Mouse (Mus musculus): ENCODE measurements at regions not wholly inside any gene's neighbourhood (a gene's known extent, or its start where the extent isn't known, plus 50 kb on each side); places are given as distances from the start of the nearest gene placed in this dataset.

- DNase-seq (ENCODE audit: low spot score in 2 of 2): no peak
These were observed 553.6 kb upstream of the Tmpo start for GRCm38 (mm10) chr10:91734691-91735090.

GRCm38 (mm10) chr10:91732007-91732589, 551.0 kb upstream of the Tmpo start:
- no peak for DNase-seq (ENCODE audit: low spot score in 2 of 2)

- DNase-seq (ENCODE audit: low spot score in 2 of 2): no peak
These were observed 548.9 kb upstream of the Tmpo start for GRCm38 (mm10) chr10:91730062-91730461.

DNA sequence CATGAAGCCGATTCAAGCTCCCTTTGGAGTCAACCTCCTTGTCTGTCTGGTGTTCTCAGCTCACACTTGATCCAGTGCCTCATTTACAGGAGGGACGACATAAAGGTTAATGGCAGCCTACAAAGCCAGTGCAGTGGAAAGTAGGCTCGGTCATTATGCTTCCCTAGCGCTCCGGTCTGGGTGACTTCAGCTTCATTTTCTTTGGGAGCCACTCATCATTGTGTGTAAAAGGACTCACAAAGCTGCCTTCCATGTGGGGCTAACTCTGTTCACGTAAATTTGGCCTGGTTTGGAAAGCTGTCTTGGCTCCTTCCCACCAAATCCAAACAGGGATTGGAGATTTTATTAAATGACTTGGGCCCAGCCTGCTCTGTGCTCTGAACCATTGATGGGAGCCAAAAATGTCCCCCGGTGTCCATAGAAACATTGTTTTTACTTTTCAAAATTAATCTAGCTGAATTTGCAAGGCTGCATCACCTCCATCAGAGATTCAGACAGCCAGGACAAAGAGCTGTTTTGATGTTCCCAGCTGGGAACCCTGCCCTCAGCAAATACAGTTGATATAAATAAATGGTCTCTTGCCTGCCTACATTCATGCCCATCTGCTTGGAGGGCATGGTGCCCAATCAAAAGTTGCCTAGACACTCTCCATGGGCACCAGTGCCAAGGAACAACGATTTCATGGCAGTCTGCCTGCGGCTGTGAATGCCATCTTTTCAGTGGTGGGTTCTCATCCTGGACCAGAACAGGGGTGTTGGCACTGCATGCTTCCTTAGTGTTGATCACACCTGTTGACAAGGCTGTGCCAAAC, 538.7 kb upstream of the Tmpo start:
- peak; percentile 93 to 94 for DNase-seq (ENCODE audit: low spot score in 2 of 2)

DNA sequence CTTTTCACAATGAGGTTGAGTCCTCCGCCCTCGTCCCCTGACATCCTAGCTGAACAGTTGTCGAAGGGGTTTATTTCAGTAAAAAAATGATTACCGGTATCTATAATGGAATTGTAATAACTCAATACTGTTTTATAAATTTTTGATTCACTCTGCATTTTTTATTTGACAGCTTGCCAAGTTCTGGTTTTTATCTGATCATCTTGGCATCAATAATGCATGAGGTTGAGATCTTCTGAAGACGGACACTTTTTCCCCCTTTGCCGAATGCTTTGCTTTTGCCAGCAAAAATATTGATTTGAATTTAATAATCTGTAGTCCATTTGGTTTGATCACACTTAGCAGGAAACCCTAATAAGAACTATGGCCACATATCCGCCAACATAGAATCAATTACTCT, 535.5 kb upstream of the Tmpo start:
- DNase-seq (ENCODE audit: low spot score in 2 of 2): no peak

DNA sequence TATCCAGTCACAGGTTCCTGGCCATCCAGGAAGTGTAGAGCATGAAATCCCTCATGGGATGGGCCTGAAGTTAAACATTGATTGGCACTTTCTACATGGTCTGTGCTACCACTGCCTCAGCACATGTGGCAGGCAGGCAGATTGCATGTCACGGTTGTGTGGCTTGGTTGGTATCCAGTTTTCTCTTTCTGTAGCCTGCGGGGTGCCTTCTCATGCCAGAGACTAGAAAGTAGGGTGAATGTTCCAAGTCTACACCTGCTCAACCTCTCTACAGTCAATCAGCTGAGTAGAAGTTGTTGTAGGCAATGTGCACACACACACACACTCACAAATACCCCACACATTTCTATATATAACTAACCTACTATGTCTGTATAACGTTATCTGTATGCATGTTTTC, 533.5 kb upstream of the Tmpo start:
- no peak for DNase-seq (ENCODE audit: low spot score in 2 of 2)

GRCm38 (mm10) chr10:91713529-91713928, 532.4 kb upstream of the Tmpo start:
- DNase-seq (ENCODE audit: low spot score in 2 of 2): no peak

DNA sequence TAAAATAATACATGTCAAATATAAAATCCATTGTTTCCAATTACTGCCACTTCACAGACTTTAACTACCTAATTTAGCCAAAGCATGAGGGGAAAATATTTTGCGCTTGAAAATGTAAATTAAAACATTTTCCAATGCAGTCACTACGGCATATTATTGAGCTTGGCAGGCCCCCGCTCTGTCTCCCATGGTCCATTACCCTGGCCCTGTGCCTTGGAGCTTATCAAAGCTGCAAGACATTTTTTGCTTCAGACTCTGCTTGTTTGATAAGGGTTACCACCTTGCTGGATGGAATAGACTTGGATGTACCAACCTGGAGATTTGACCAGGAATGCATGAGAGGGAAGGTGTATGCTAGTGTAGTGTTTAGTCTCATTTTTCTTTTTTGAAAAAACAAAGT, 525.7 kb upstream of the Tmpo start:
- DNase-seq (ENCODE audit: low spot score in 2 of 2): no peak

GRCm38 (mm10) chr10:91704751-91705150, 523.6 kb upstream of the Tmpo start:
- no peak for DNase-seq (ENCODE audit: low spot score in 2 of 2)

DNA sequence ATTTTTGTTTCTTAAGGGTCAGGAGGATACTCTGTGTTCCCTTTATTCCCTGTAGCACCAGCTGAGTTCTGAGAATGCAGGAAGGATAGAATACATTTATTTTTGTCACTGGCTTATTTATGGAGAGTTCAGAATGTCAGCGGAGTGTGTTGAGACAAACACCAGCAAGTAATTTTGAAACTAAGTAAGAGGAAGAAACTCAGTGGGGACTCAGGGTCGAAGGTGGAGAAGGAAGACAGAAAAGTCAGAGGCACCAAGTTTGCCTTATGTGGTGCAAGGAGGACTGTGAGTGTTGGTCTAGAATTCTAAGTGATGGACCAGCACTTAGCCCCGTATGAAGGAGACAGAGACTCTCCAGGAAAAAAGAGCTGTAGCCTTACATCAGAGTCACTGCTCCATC, 520.7 kb upstream of the Tmpo start:
- no peak for DNase-seq (ENCODE audit: low spot score in 2 of 2)

GRCm38 (mm10) chr10:91686082-91686618, 505.0 kb upstream of the Tmpo start:
- DNase-seq (ENCODE audit: low spot score in 2 of 2): no peak

- no peak for DNase-seq (ENCODE audit: low spot score in 2 of 2)
These were observed 504.3 kb upstream of the Tmpo start for GRCm38 (mm10) chr10:91685164-91686027.

- no peak for DNase-seq (ENCODE audit: low spot score in 2 of 2)
These were observed 498.5 kb upstream of the Tmpo start for GRCm38 (mm10) chr10:91679641-91680040.

DNA sequence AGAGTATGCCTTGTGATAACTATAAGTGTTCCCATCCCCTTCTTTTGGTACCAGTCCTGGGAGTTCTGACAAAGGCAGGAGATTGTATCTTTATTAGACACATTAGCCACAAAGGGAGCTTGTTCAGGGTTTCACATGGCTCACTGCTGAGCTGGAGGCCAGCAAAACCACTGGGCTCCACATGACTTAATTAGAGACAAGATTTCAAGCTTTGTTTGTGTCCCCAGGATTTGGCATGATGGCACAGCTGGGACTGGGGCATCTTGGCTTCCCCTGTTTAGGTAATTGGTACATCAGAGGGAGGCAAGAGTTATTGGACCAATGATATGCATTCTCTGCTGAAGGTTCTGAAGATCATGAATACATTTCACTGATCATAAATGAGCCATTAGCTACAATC, 456.8 kb upstream of the Tmpo start:
- DNase-seq (ENCODE audit: low spot score in 2 of 2): no peak

DNA sequence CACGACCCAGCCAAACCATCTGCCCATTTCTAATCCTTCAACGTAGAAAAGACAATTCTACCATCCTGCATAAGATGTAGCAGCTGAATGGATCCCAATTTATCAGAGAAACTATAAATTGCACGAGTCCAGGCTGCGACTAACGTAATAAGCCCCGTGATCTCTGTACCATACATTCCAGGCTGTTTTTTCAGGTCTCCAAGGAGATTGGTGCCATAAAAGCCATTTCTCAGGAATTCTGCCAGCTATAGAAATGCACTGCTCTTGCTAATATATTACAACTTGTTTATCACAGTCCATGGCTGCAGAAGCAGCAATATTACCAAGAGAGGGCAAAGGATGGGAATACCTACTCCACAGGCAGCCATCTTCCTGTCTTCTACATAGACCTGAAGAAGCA, 447.6 kb upstream of the Tmpo start:
- DNase-seq (ENCODE audit: low spot score in 2 of 2): peak; percentile 26 to 43

- no peak for DNase-seq (ENCODE audit: low spot score in 2 of 2)
These were observed 441.2 kb upstream of the Tmpo start for GRCm38 (mm10) chr10:91622281-91622680.

DNA sequence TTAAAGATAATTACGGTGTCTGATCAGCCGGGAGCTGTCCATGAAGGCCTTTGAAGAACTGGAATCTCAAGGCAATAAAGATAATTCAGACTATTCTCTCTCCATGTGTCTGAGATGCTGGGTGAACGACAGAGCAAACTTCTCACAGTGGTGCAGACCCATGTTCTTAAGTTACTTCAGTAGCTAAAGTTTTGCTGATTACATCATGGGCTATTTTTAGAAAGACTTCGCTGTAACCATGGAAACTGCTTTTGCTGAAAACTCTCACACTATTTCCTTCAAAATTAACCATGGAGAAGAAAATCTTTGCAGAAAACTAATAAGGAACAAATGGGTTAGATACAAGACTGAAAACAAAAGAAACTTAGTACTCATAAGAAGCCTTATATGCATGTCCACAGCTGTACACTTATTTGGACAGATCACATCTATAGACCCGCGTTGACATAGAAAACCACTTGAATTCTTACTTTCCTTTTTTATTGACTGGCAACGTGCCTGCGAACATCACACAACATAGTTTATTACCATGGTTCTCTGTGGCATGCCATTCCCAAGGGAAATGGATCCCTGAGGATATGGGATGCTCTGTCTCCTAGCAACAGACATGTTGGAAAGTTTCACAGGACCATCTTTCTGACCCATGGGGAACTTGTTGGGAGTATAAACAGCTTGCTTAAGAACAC, 432.8 kb upstream of the Tmpo start:
- peak; percentile 27 to 35 for DNase-seq (ENCODE audit: low spot score in 2 of 2)

GRCm38 (mm10) chr10:91612052-91612451, 430.9 kb upstream of the Tmpo start:
- no peak for DNase-seq (ENCODE audit: low spot score in 2 of 2)

- DNase-seq (ENCODE audit: low spot score in 2 of 2): no peak
These were observed 413.8 kb upstream of the Tmpo start for GRCm38 (mm10) chr10:91594891-91595290.

DNA sequence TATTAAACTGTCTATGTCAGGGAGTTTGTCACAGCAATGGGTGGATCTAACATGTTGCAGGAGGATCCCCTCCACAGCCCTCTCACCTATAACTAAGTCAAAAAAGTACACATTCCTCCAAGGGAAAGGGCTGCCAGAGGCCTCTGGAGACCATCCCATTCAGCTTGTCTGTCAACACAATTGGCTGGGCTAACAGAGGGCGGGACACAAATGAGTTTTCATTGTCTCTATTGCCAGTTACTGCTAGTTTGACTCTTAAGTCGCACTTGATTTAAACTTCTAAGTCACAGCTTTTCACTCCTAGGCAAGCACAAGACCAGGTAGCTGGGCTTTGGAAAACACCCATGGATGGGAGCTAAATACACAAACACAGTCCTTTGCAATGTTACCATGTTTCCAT, 412.3 kb upstream of the Tmpo start:
- DNase-seq (ENCODE audit: low spot score in 2 of 2): no peak

DNA sequence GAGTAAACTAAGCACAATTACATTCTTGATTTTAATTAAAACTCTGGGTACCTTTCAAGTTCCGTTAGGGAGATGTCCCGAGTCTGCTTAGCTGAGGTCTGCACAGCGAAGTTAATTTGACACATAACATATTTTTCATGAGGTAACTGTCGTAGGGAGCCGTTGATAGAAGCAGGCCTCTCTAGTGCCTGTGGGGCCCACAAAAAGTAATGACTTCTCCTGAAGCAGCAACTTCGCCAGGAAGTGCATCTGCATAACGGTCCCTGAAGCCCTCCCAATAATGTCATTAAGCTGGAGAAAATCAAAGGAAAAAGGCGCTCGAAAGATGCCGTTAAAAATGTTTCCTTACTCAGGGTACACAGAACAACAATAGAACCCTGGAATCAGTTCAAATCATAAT, 410.7 kb upstream of the Tmpo start:
- DNase-seq (ENCODE audit: low spot score in 2 of 2): no peak

DNA sequence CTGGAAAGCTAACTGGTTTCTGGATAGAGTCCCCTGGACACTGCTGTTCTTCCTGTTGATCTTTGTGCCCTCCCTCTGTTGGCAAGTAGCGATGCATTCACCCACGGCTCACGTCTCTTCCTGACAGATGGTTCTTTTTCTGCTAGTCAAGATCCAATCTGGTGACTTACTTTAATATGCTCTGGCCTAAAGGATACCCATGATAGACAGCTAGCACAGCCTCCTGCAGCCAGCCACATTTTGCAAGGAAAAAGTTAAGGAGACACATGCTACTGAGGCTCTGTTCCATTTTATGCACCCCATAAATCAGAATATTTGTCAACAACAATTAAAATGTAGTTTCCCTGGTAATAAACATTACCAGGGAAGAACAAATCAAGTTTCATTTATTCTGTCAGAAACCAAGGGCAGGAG, 410.3 kb upstream of the Tmpo start:
- DNase-seq (ENCODE audit: low spot score in 2 of 2): no peak

Measured in right cerebral cortex, postnatal 10 days (tissue).